Mouse (Mus musculus): Measurements from ENCODE around the gene Entpd1. TPM values are rescaled to one million over a fixed set of nuclear protein-coding genes. Genes with fewer than 3 reads are reported as not detected.

Gene Entpd1
- polyA plus RNA-seq, 1 experiment from 2014 or later: 8.9 TPM

DNA sequence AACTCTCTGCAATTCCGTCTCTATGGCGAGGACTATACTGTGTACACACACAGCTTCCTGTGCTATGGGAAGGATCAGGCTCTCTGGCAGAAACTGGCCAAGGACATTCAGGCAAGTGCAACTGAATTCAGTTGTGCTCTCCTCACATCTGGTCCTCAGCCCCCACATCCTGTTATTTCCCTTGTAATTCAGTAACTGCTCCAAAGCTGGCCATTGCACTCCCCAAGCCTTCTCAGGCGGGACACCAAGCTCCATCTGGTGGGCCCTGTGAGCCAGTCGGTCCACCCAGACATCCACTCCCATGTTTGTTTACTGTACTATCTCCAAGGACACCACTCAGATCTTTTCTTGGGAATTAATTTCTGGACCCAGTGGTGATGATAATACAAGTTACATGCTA, 114.0 kb downstream of the Entpd1 start:
- Histone ChIP-seq H3K4me2 (no peak overlapping the region), H3K9ac (no peak overlapping the region), H3K4me1 (replicated peaks) (no peaks in the 10 kb centered on the region), H3K27me3 (0 out of 2 replicates have a peak, but pooled peaks cover 2% of the 10 kb centered on the region), H3K4me3 (no peak overlapping the region), H3K36me3 (no peaks in the 10 kb centered on the region), H3K9me3 (replicated peaks) (no peaks in the 10 kb centered on the region), H3K27ac (0 out of 2 replicates have a peak overlapping the region, but pooled peaks have one; percentile 42)
- ATAC-seq (replicated peaks; ENCODE audit: insufficient number of reproducible peaks, insufficient read depth, low FRiP score, low read depth): 0 out of 2 replicates have a peak, but pooled peaks have one; percentile 4
- WGBS: 62% methylated on average over 4 of the region's 4 CpGs

DNA sequence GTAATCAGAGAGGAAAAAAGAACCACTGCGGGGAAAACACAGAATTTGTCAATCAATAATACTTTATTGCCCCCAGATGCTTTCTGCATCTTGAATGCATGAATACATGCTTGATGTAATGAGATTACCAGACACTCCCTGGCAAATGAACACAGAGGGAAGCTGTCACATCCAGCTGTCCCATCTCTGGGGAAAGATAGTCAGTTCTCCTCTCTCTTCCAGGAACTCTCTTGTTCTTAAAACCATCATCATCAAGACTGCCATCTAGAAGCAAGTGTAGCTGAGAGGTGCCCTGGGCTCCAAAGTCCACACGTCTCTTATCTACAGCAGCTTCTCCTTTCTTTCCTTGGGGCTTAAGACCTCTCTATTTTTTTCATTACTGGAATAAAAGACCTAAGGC, 114.4 kb downstream of the Entpd1 start:
- Histone ChIP-seq H3K4me3 (no peak overlapping the region), H3K4me1 (replicated peaks) (no peaks in the 10 kb centered on the region), H3K36me3 (no peaks in the 10 kb centered on the region), H3K4me2 (no peak overlapping the region), H3K9ac (no peak overlapping the region), H3K27ac (no peak overlapping the region), H3K9me3 (replicated peaks) (no peaks in the 10 kb centered on the region), H3K27me3 (0 out of 2 replicates have a peak, but pooled peaks cover 2% of the 10 kb centered on the region)
- ATAC-seq (replicated peaks; ENCODE audit: insufficient number of reproducible peaks, insufficient read depth, low FRiP score, low read depth): no peak
- WGBS: 60% methylated on average over 2 of the region's 2 CpGs

DNA sequence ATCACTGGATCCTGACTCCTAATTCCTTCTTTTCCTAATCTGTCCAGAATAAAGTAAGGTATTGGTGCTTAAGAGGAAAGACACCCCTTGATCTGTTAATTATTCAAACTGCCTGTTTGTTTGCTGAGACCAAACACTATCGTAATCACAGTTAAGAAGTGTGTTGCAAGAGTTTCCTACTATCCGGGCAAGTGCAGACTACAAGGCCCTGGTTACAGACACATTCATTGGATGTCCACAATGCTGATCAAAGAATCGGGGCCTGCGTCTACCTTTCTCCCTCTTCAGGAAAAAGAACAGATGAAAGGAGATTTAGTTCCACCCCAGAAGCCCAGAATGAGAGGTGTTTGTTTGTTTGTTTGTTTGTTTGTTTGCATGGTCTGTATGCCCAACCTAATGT, 116.0 kb downstream of the Entpd1 start:
- Histone ChIP-seq H3K36me3 (no peaks in the 10 kb centered on the region), H3K4me2 (no peak overlapping the region), H3K27ac (no peak overlapping the region), H3K9me3 (replicated peaks) (no peaks in the 10 kb centered on the region), H3K4me3 (no peak overlapping the region), H3K9ac (no peak overlapping the region), H3K27me3 (0 out of 2 replicates have a peak, but pooled peaks cover 2% of the 10 kb centered on the region), H3K4me1 (replicated peaks) (no peaks in the 10 kb centered on the region)
- WGBS: 83% methylated on average over 4 of the region's 4 CpGs
- ATAC-seq (replicated peaks; ENCODE audit: insufficient number of reproducible peaks, insufficient read depth, low FRiP score, low read depth): no peak

DNA sequence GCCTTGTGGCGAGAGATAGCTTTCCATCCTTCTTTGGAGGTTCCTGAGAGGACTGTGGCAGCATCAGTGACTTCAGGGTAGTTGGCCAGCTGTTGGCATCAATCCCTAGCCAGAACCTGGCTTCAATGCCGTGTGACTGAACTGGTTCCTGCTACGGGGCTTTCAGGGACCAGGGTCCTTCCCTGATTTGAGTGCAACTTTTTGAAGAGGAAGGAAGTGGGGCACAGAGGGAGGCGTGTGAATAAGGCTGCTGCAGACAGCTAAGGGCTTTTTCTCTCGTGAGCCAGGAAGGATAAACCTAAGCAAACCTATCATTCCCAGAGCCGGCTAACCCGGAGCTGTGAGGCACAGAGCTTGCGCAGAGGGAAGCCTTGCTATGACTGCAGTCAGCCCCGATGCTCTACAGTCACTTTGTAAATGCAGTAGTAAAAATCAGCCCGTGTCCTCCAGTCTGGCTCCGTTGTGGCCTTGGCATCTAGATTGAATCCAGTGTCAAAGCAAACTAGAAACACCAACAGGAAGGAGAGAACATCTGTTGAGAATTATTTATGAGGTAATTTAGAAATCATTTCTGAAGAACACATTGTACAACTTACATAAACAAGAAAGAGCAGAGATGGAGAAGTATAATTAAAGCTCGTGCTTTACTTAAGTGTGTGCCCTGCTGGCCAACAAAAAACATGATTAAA, 116.7 kb downstream of the Entpd1 start:
- Histone ChIP-seq H3K27ac (no peak overlapping the region), H3K36me3 (no peaks in the 10 kb centered on the region), H3K4me2 (no peak overlapping the region), H3K9ac (no peak overlapping the region), H3K4me3 (no peak overlapping the region), H3K9me3 (replicated peaks) (no peaks in the 10 kb centered on the region), H3K4me1 (replicated peaks) (no peaks in the 10 kb centered on the region), H3K27me3 (0 out of 2 replicates have a peak, but pooled peaks cover 2% of the 10 kb centered on the region)
- ATAC-seq (replicated peaks; ENCODE audit: insufficient number of reproducible peaks, insufficient read depth, low FRiP score, low read depth): no peak
- 54% methylated on average over 12 of the region's 12 CpGs for WGBS

DNA sequence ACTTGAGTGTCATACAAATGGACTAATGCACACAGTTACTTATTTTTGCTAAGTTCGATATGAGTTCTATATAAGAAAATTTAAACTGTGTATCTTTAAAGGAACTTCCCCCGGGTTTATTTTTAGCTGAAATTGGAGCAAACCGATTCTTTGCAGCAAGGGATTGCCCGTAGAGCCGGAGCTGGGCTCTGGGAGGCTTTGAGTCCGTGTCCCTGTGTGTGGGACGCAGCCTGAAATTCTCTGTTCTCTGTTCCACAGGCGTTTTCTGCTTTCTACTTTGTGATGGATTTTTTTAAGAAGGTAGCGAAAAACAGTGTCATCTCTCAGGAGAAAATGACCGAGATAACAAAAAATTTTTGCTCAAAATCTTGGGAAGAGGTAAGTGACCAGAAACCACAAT, 121.2 kb downstream of the Entpd1 start:
- Histone ChIP-seq H3K4me1 (replicated peaks) (peaks cover 5% of the 10 kb centered on the region), H3K27ac (no peak overlapping the region), H3K4me2 (no peak overlapping the region), H3K9me3 (replicated peaks) (no peaks in the 10 kb centered on the region), H3K27me3 (0 out of 2 replicates have a peak, but pooled peaks cover 2% of the 10 kb centered on the region), H3K9ac (no peak overlapping the region), H3K4me3 (no peak overlapping the region), H3K36me3 (no peaks in the 10 kb centered on the region)
- 52% methylated on average over 10 of the region's 10 CpGs for WGBS
- ATAC-seq (replicated peaks; ENCODE audit: insufficient number of reproducible peaks, insufficient read depth, low FRiP score, low read depth): no peak

DNA sequence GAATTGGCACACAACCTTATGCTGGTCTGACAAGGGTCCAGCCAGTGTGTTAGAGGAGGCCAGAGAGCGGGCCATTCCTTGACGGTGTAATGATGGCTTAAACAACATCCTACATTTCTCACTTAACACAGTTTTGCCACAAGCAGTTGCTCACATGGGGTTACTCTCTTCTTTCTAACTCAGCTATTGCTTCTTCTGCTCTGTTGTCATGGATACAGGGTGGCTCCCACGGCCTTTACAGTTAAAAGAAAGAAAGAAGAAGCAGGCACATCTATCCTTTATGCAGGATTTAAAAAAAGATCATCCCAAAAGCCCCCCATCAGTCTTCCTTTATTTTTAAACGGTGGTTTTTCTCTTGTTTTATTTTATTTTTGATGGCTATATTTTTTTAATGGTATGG, 121.7 kb downstream of the Entpd1 start:
- ATAC-seq (replicated peaks; ENCODE audit: insufficient number of reproducible peaks, insufficient read depth, low FRiP score, low read depth): no peak
- Histone ChIP-seq H3K27me3 (0 out of 2 replicates have a peak, but pooled peaks cover 2% of the 10 kb centered on the region), H3K9me3 (replicated peaks) (no peaks in the 10 kb centered on the region), H3K9ac (no peak overlapping the region), H3K4me3 (no peak overlapping the region), H3K4me1 (replicated peaks) (peaks cover 5% of the 10 kb centered on the region), H3K27ac (no peak overlapping the region), H3K36me3 (no peaks in the 10 kb centered on the region), H3K4me2 (no peak overlapping the region)
- WGBS: 70% methylated on average over 4 of the region's 4 CpGs

DNA sequence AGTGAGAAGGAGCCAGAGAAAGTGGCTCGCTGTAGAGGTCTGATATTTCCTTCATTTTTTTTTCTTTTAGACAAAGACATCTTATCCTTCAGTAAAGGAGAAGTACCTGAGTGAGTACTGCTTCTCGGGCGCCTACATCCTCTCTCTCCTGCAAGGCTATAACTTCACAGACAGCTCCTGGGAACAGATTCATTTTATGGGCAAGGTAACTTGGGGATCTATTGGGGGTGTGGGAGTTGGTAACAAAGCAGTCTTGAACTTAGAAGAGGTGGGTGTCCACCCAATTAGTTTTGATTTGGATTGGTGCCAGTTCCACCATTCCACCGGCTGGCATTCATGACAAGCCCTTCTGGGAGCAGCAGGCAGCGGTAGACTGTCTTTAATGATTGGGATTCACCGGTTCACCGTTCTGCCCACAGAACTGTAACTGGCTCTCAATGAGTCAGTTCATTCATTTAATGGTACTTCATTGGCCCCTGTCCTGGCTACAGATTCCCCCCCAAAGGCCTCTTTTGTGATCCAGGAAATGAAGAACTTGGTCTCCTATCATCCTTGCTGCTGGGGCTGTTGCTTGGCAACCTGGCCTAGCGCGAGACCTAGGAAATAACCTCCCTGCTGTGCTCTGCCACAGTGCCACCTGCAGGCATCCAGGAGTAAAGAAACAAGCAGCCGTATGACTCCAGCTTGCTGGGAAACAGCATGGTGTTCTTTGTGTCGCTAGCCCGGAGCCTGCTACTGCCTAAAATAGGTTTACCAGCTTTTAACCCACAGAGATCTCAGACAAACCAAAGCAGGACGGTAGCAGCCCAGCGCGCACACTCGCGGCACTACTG, 124.7 kb downstream of the Entpd1 start:
- ATAC-seq (replicated peaks; ENCODE audit: insufficient number of reproducible peaks, insufficient read depth, low FRiP score, low read depth): peak; percentile 79
- 28% methylated on average over 17 of the region's 17 CpGs for WGBS
- no peak overlapping the region for H3K27ac ChIP-seq
- peaks cover 5% of the 10 kb centered on the region for H3K4me1 ChIP-seq (replicated peaks)
- H3K36me3 ChIP-seq: no peaks in the 10 kb centered on the region
- H3K9ac ChIP-seq: no peak overlapping the region
- no peaks in the 10 kb centered on the region for H3K9me3 ChIP-seq (replicated peaks)
- H3K4me2 ChIP-seq: peak overlapping the region; percentile 55
- no peaks in the 10 kb centered on the region for H3K27me3 ChIP-seq
- H3K4me3 ChIP-seq: peak overlapping the region; percentile 19

DNA sequence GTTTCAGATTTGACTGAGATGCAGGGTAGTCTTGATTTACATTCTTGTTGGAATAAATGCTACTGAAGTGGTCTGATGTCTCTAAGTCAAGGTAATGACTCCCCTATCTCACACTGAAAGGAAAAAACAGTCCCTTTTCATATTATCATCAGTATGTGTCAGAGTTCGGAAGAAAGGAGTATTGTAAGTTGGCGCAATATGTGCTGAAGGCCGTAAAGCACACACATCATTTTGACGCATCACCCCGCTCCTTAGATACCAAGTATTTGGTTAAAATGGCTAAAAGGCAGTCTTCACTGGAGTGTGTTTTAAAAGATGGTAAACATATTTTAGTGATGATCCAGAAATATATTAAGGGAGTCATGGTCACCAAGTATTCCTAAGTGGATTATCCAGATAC, 125.4 kb downstream of the Entpd1 start:
- Histone ChIP-seq H3K9ac (no peak overlapping the region), H3K36me3 (no peaks in the 10 kb centered on the region), H3K4me1 (replicated peaks) (peaks cover 5% of the 10 kb centered on the region), H3K9me3 (replicated peaks) (no peaks in the 10 kb centered on the region), H3K4me3 (peak overlapping the region; percentile 19; the same call in 1 of the 2 replicates), H3K4me2 (peak overlapping the region; percentile 55), H3K27me3 (no peaks in the 10 kb centered on the region), H3K27ac (no peak overlapping the region)
- 70% methylated on average over 5 of the region's 5 CpGs for WGBS
- no peak for ATAC-seq (replicated peaks; ENCODE audit: insufficient number of reproducible peaks, insufficient read depth, low FRiP score, low read depth)

DNA sequence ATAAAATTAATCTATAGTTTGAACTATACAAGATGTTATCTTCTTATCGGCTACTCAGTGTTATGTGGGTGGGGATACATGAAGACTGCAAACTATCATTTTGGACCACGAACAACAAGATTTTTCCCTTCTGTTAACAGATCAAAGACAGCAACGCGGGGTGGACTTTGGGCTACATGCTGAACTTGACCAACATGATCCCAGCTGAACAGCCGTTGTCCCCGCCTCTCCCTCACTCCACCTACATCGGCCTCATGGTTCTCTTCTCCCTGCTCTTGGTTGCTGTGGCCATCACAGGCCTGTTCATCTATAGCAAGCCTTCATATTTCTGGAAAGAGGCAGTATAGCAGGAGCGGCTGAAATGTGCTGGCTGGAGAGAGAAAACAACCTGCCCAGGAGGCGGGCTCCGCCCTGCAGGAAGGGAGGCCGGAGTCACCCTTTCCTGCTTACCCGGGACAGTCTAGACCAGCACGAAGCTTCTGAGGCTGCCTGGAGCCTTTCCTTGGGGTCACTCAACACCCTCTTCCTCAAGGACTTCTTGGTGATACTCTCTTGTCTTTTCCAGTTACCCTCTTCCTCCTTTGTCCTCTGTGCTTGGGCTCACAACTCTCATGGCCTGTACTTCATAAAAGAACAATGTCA, 126.6 kb downstream of the Entpd1 start:
- WGBS: 82% methylated on average over 13 of the region's 13 CpGs
- Histone ChIP-seq H3K4me1 (replicated peaks) (peaks cover 5% of the 10 kb centered on the region), H3K9ac (no peak overlapping the region), H3K36me3 (no peaks in the 10 kb centered on the region), H3K27ac (no peak overlapping the region), H3K4me3 (no peak overlapping the region), H3K27me3 (no peaks in the 10 kb centered on the region), H3K4me2 (no peak overlapping the region), H3K9me3 (replicated peaks) (no peaks in the 10 kb centered on the region)
- ATAC-seq (replicated peaks; ENCODE audit: insufficient number of reproducible peaks, insufficient read depth, low FRiP score, low read depth): no peak

DNA sequence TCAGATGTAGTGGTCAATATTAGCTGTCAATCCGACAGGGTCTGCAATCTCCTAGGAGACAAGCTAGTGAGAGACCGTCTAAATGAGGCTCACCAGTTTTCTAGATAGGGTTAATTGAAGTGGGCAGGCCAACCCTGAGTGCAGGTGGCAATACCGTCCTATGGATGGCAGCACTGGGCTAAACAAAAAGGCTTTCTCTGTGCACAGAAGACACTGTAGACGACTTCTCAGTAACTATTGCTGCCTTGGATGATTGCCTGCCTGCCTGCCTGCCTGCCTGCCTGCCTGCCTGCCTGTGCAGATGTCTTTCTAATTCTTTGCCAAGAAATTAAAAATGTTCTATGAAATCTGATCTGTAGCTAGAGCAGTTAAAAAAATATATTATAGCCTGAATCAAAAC, 134.4 kb downstream of the Entpd1 start:
- Histone ChIP-seq H3K9ac (no peak overlapping the region), H3K27me3 (0 out of 2 replicates have a peak, but pooled peaks cover 4% of the 10 kb centered on the region), H3K4me3 (no peak overlapping the region), H3K4me2 (no peak overlapping the region), H3K36me3 (no peaks in the 10 kb centered on the region), H3K4me1 (replicated peaks) (no peaks in the 10 kb centered on the region), H3K27ac (no peak overlapping the region), H3K9me3 (replicated peaks) (no peaks in the 10 kb centered on the region)
- no peak for ATAC-seq (replicated peaks; ENCODE audit: insufficient number of reproducible peaks, insufficient read depth, low FRiP score, low read depth)
- 41% methylated on average over 4 of the region's 4 CpGs for WGBS

DNA sequence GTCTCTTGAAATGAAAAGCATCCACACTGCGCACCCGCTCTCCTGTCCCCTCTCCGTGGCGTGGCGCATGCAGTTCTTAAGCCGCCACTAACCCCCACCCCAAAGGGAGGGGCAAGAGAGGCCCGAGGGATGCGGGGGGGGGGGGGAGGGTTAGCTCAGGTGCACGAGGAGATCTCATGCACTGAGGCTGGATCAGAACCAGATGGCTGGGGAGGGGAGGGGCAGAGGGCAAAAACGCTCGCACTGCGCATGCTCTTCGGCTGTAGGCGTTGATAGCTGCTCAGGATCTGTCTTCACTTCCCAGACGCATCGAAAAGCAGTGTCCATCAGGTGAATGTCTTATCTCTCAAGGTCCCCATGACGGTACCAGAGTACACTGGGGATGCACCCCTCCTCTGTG, 136.4 kb downstream of the Entpd1 start, which contains the start of gene Cc2d2b:
Gene Cc2d2b, plus strand, starts transcription at position 195 of the 400 bp plus-strand sequence.
- Histone ChIP-seq H3K9ac (no peak within 1 kb of the TSS), H3K27ac (no peak within 1 kb of the TSS), H3K4me3 (no peak within 1 kb of the TSS), H3K36me3 (no peaks in the 10 kb centered on the region), H3K9me3 (replicated peaks) (no peaks in the 10 kb centered on the region), H3K27me3 (0 out of 2 replicates have a peak, but pooled peaks cover 4% of the 10 kb centered on the region), H3K4me1 (replicated peaks) (no peaks in the 10 kb centered on the region), H3K4me2 (peak within 1 kb of the TSS; percentile 36)
- no peak for ATAC-seq (replicated peaks; ENCODE audit: insufficient number of reproducible peaks, insufficient read depth, low FRiP score, low read depth)
- WGBS: 57% methylated on average over 17 of the region's 17 CpGs

Data from heart, embryonic 15.5 days (tissue).